Comparison of ENCODE assay signal across 22 mouse cellular contexts in genomic region chr4:103714991-103715390, GRCm38 (mm10).
"Had no signal": no experiment of that assay in that cellular context is flagged by ENCODE, and none has a peak within 500 bp of the region (broad histone marks: within the 10 kb centered on the region; RNA-seq: fewer than 3 reads in every experiment).

No protein-coding gene starts in this region.

- ATAC-seq: forebrain, embryonic 13.5 days; forebrain, embryonic 14.5 days; forebrain, embryonic 15.5 days; forebrain, embryonic 16.5 days; forebrain, postnatal 0 days had no signal

- DNase-seq: cerebellum, adult 18-20 months; cerebellum, adult 2 months; cerebellum, adult 8-10 months; cerebellum, adult 9-10 months; cerebellum, adult 9-11 months; cerebellum, postnatal 10 days; cerebellum, postnatal 14 days; cerebellum, postnatal 25 days; cerebellum, postnatal 36 days; embryo, embryonic 11 days; forebrain, postnatal 0 days; gastrocnemius, adult 2 months; gastrocnemius, postnatal 10 days; gastrocnemius, postnatal 14 days; gastrocnemius, postnatal 25 days; gastrocnemius, postnatal 36 days; heart, adult 18-20 months; heart, adult 2 months had no signal
